Mouse (Mus musculus) gastrocnemius, postnatal 4 days (tissue): ENCODE measurements around the gene Anapc11. TPM values are rescaled to one million over a fixed set of nuclear protein-coding genes. Genes with fewer than 3 reads are reported as not detected.

Experiments
- DNase-seq, 2 experiments: peaks; one replicate each; pipeline ENCODE4 v3.0.0; 2021 to 2022; ENCODE audit warnings: low spot score in 2 of 2, mixed read lengths in 2 of 2
- total RNA-seq, 2 experiments: library from RNA; stranded (reverse); gene quantifications; 2 replicates each; pipeline ENCODE4 v1.2.3; 2021

Gene Anapc11
- total RNA-seq, 2 experiments from 2014 or later = 72.5 to 86.2 TPM

GRCm38 (mm10) chr11:120598990-120599549 lies 849 bp downstream of the Anapc11 start:
- no peak for DNase-seq

GRCm38 (mm10) chr11:120600716-120601115 lies 2.5 kb downstream of the Anapc11 start:
- no peak for DNase-seq

GRCm38 (mm10) chr11:120603545-120603944 lies 5.3 kb downstream of the Anapc11 start:
- DNase-seq = no peak

- no peak for DNase-seq
These were observed 7.4 kb downstream of the Anapc11 start for GRCm38 (mm10) chr11:120605667-120606066.

- DNase-seq = no peak
These were observed 8.5 kb downstream of the Anapc11 start for GRCm38 (mm10) chr11:120606764-120607163.

GRCm38 (mm10) chr11:120608241-120609034 lies 10.2 kb downstream of the Anapc11 start, which contains the start of gene Npb:
Gene Npb, plus strand, starts transcription at chr11:120608477.
- DNase-seq = peak in 1 of 2 experiments; percentile 16

- DNase-seq = no peak
These were observed 11.0 kb downstream of the Anapc11 start for GRCm38 (mm10) chr11:120609250-120609649.

- DNase-seq = no peak
These were observed 12.3 kb downstream of the Anapc11 start for GRCm38 (mm10) chr11:120610477-120611046.

- peak; percentile 61 to 79 for DNase-seq
These were observed 14.5 kb downstream of the Anapc11 start for GRCm38 (mm10) chr11:120612763-120613162.

GRCm38 (mm10) chr11:120613481-120613972 lies 15.3 kb downstream of the Anapc11 start:
- no peak for DNase-seq

- DNase-seq = no peak
These were observed 15.8 kb downstream of the Anapc11 start for GRCm38 (mm10) chr11:120613976-120614375.

- DNase-seq = no peak
These were observed 16.9 kb downstream of the Anapc11 start for GRCm38 (mm10) chr11:120615167-120615566.

- no peak for DNase-seq
These were observed 17.5 kb downstream of the Anapc11 start for GRCm38 (mm10) chr11:120615606-120616203.

- DNase-seq = no peak
These were observed 18.5 kb downstream of the Anapc11 start for GRCm38 (mm10) chr11:120616617-120617294.

GRCm38 (mm10) chr11:120617519-120618112 lies 19.4 kb downstream of the Anapc11 start, which contains the start of gene Pcyt2:
Gene Pcyt2, minus strand, starts transcription at chr11:120617936.
- peak; percentile 86 to 93 for DNase-seq

GRCm38 (mm10) chr11:120618619-120619535 lies 20.7 kb downstream of the Anapc11 start:
- DNase-seq = peak in 1 of 2 experiments; percentile 12

GRCm38 (mm10) chr11:120620195-120620594 lies 22.0 kb downstream of the Anapc11 start:
- DNase-seq = peak in 1 of 2 experiments; percentile 8

- DNase-seq = no peak
These were observed 24.6 kb downstream of the Anapc11 start for GRCm38 (mm10) chr11:120622805-120623204.

- DNase-seq = peak in 1 of 2 experiments; percentile 71
These were observed 25.9 kb downstream of the Anapc11 start for GRCm38 (mm10) chr11:120623961-120624679.
